ENCODE assay signal across 21 mouse cellular contexts in the genomic region with DNA sequence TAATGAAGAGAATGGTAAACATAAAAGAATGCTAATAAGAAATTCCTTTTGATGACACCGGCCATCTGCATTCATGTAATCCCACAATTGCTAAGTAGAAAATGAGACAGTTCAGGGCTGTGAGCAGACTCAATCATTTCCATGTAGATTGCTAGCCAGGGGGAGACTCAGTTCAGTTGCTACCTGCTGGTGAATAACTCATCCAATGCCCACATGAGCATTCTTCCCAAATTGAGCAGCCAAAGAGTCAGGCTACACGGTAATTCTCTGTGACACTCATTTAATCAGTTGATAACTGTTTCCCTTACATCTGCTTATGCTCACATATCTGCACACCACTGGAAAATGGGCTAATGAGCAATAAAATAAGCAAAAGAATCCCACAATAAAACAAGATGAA.
A peak's percentile ranks its signal among the peaks of the same experiment; 100 is the strongest.
DNase-seq lines count a peak whose midpoint lies in the region; ATAC-seq lines count a peak whose summit lies in the region.
"Had no signal": no experiment of that assay in that cellular context is flagged by ENCODE, and none has a peak within 500 bp of the region (broad histone marks: within the 10 kb centered on the region; RNA-seq: fewer than 3 reads in every experiment).

No protein-coding gene starts in this region.

- H3K9ac ChIP-seq in midbrain, embryonic 14.5 days (replicated peaks; ENCODE audit: low read length): no peak overlapping the region
- H3K9ac ChIP-seq in midbrain, embryonic 13.5 days (replicated peaks): no peak overlapping the region
- no peak overlapping the region for H3K9ac ChIP-seq in neural tube, embryonic 13.5 days
- no peak overlapping the region for H3K9ac ChIP-seq in neural tube, embryonic 14.5 days (replicated peaks; ENCODE audit: low read depth, low read length)
- H3K9ac ChIP-seq: forebrain, embryonic 13.5 days; heart, embryonic 13.5 days; hindbrain, embryonic 15.5 days had no signal

- no peaks in the 10 kb centered on the region for H3K4me1 ChIP-seq in midbrain, embryonic 14.5 days (ENCODE audit: control insufficient read depth, insufficient read depth, low read length)
- no peaks in the 10 kb centered on the region for H3K4me1 ChIP-seq in midbrain, embryonic 13.5 days (replicated peaks)
- no peaks in the 10 kb centered on the region for H3K4me1 ChIP-seq in neural tube, embryonic 13.5 days (replicated peaks)
- H3K4me1 ChIP-seq in neural tube, embryonic 14.5 days (ENCODE audit: control insufficient read depth, insufficient read depth, low read length): no peaks in the 10 kb centered on the region
- H3K4me1 ChIP-seq: forebrain, embryonic 10.5 days; forebrain, embryonic 13.5 days; heart, embryonic 10.5 days; heart, embryonic 13.5 days; hindbrain, embryonic 15.5 days had no signal

- WGBS in midbrain, embryonic 14.5 days: 65% methylated on average over 2 of the region's 2 CpGs
- WGBS in midbrain, embryonic 13.5 days: 52% methylated on average over 2 of the region's 2 CpGs
- WGBS in neural tube, embryonic 13.5 days: 55% methylated on average over 2 of the region's 2 CpGs
- WGBS in neural tube, embryonic 14.5 days: 50% methylated on average over 2 of the region's 2 CpGs

- no peaks in the 10 kb centered on the region for H3K36me3 ChIP-seq in midbrain, embryonic 14.5 days (ENCODE audit: control insufficient read depth, insufficient read depth, low read length)
- no peaks in the 10 kb centered on the region for H3K36me3 ChIP-seq in midbrain, embryonic 13.5 days
- no peaks in the 10 kb centered on the region for H3K36me3 ChIP-seq in neural tube, embryonic 13.5 days
- no peaks in the 10 kb centered on the region for H3K36me3 ChIP-seq in neural tube, embryonic 14.5 days (ENCODE audit: control insufficient read depth, insufficient read depth, low read length)
- H3K36me3 ChIP-seq: forebrain, embryonic 10.5 days; heart, embryonic 10.5 days; heart, embryonic 13.5 days; hindbrain, embryonic 15.5 days had no signal

- no peak overlapping the region for H3K27ac ChIP-seq in midbrain, embryonic 14.5 days (replicated peaks; ENCODE audit: low read depth, low read length)
- no peak overlapping the region for H3K27ac ChIP-seq in midbrain, embryonic 13.5 days
- no peak overlapping the region for H3K27ac ChIP-seq in neural tube, embryonic 13.5 days (replicated peaks)
- no peak overlapping the region for H3K27ac ChIP-seq in neural tube, embryonic 14.5 days (ENCODE audit: low read depth, low read length)
- H3K27ac ChIP-seq: forebrain, embryonic 10.5 days; forebrain, embryonic 13.5 days; heart, adult 2 months; heart, embryonic 10.5 days; heart, embryonic 13.5 days; hindbrain, embryonic 15.5 days had no signal

- peak; percentile 18 for DNase-seq in midbrain, embryonic 14.5 days
- no peak for DNase-seq in neural tube, embryonic 10.5 days (ENCODE audit: extremely low spot score, low spot score)
- DNase-seq in left cerebral cortex, postnatal 4 days: no peak
- DNase-seq: adrenal gland, adult 8-10 months; adrenal gland, postnatal 25 days; cerebellum, adult 18-20 months; cerebellum, adult 9-10 months; gastrocnemius, postnatal 10 days; gastrocnemius, postnatal 36 days; heart, adult 2 months had no signal

- no peak overlapping the region for H3K4me2 ChIP-seq in midbrain, embryonic 14.5 days (ENCODE audit: low read length)
- no peak overlapping the region for H3K4me2 ChIP-seq in midbrain, embryonic 13.5 days (replicated peaks)
- no peak overlapping the region for H3K4me2 ChIP-seq in neural tube, embryonic 13.5 days
- no peak overlapping the region for H3K4me2 ChIP-seq in neural tube, embryonic 14.5 days (ENCODE audit: low read depth, low read length)
- H3K4me2 ChIP-seq: forebrain, embryonic 13.5 days; heart, embryonic 13.5 days; hindbrain, embryonic 15.5 days had no signal

- H3K9me3 ChIP-seq in midbrain, embryonic 14.5 days (ENCODE audit: control insufficient read depth, low read length): no peaks in the 10 kb centered on the region
- H3K9me3 ChIP-seq in midbrain, embryonic 13.5 days: no peaks in the 10 kb centered on the region
- no peaks in the 10 kb centered on the region for H3K9me3 ChIP-seq in neural tube, embryonic 13.5 days
- no peaks in the 10 kb centered on the region for H3K9me3 ChIP-seq in neural tube, embryonic 14.5 days (ENCODE audit: control insufficient read depth, low read length)
- H3K9me3 ChIP-seq: forebrain, embryonic 10.5 days; forebrain, embryonic 13.5 days; heart, embryonic 10.5 days; heart, embryonic 13.5 days; hindbrain, embryonic 15.5 days had no signal

- no peak overlapping the region for H3K4me3 ChIP-seq in midbrain, embryonic 14.5 days (replicated peaks; ENCODE audit: low read depth, low read length)
- H3K4me3 ChIP-seq in midbrain, embryonic 13.5 days (replicated peaks): no peak overlapping the region
- H3K4me3 ChIP-seq in neural tube, embryonic 13.5 days: no peak overlapping the region
- H3K4me3 ChIP-seq in neural tube, embryonic 14.5 days (ENCODE audit: low read depth, low read length): no peak overlapping the region
- H3K4me3 ChIP-seq: forebrain, embryonic 10.5 days; forebrain, embryonic 13.5 days; heart, adult 2 months; heart, embryonic 10.5 days; heart, embryonic 13.5 days; hindbrain, embryonic 15.5 days had no signal

- intact Hi-C loops in left cerebral cortex, postnatal 4 days (cut with DNase I): no loop called here

- no peaks in the 10 kb centered on the region for H3K27me3 ChIP-seq in midbrain, embryonic 14.5 days (ENCODE audit: control insufficient read depth, insufficient read depth, low read length)
- H3K27me3 ChIP-seq in midbrain, embryonic 13.5 days: no peaks in the 10 kb centered on the region
- no peaks in the 10 kb centered on the region for H3K27me3 ChIP-seq in neural tube, embryonic 13.5 days
- H3K27me3 ChIP-seq in neural tube, embryonic 14.5 days (ENCODE audit: control insufficient read depth, insufficient read depth, low read length): no peaks in the 10 kb centered on the region
- H3K27me3 ChIP-seq: forebrain, embryonic 13.5 days; heart, embryonic 13.5 days; hindbrain, embryonic 15.5 days had no signal

- ATAC-seq in midbrain, embryonic 14.5 days (ENCODE audit: low FRiP score, low TSS enrichment): no peak
- ATAC-seq in midbrain, embryonic 13.5 days: no peak
- ATAC-seq in neural tube, embryonic 13.5 days (ENCODE audit: low read depth): peak; percentile 40; the same call in 1 of the 2 replicates
- ATAC-seq in neural tube, embryonic 14.5 days (ENCODE audit: low read depth): peak; percentile 58; the same call in 1 of the 2 replicates
- ATAC-seq: activated CD4-positive, CD25-positive, alpha-beta regulatory T cell, adult 4 months; CD4-positive, CD25-positive, alpha-beta regulatory T cell, adult 4 months; forebrain, embryonic 13.5 days; forebrain, embryonic 16.5 days had no signal

Comparison
In these comparisons a context has a peak if more than half of its experiments do, and no peak if none do; other contexts are left out.
1. ATAC-seq: peak in neural tube, embryonic 13.5 days (single experiment) and neural tube, embryonic 14.5 days (single experiment); none in midbrain, embryonic 14.5 days (single experiment) and midbrain, embryonic 13.5 days (single experiment).